Mouse (Mus musculus) 3134 (cell line): ENCODE measurements around the gene Pdcl.

Experiments used
- DNase-seq: peaks from one replicate; pipeline ENCODE4 v3.0.0-alpha.2; 2011; ENCODE audit warnings: low spot score; ENCODE audit not compliant: insufficient read length; ENCODE audit errors: extremely low read depth

Pdcl gene

DNA sequence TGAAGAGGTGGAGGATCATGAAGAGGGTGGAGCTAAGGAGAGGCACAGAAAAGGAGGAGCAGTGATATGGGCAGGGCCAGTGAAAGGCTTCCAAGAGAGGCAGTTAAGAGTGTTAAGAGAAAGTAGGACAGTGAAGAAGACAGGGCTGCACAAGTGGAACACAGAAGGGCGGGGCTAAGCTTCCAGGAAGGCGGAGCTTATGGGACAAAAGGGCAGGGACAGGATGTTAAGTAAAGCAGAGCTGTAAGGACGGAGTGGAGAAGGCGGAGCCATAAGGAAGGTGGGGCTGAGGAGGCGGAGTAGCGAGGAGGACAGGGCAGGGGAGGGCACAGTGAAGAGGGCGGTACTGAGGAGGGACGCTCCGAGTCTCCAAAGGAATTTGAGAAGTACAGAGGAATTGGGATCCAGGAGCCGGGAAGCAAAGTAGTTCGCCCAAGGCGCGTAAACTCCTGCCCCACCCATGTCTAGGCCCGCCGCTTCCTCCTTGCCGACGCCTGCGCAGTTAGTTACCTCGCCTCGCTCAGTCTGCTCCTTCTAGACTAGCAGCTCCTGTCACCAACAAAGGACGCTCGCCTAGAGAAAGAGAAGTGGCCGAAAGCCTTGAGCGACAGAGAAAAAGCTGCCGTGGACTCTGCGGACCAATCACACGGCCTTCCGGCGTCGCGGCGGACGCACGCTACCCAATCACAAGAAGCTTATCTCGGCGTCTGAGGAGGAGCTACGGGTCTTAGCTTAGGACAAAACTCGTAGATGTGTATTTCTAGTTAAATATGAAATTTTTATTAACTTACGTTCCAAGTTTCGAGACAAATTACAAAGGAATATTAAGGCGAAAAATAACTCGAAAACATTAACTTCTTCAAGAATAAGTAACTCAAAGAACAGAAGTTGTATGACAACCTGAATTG is at the start of gene Pdcl:
Gene Pdcl, minus strand, starts transcription at position 700 of the 908 bp plus-strand sequence.
- DNase-seq = peak; percentile 95

DNA sequence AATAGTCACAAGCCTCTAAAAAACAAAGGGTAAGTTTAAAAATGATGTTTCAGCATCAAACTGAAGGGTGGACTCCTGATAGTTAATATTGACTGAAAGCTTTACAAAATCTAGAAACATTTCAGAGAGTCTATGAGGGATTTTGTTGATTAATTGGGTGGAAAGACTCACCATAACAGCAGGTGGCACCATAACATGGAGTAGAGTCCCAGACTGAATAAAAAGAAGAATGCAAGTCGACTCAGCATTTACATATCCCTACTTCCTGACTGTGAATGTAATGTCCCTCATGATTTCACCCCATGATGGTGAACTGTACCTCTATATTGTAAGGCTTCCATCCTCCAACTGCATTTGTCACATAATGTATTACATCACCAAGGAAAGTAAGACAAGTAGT is 36.4 kb upstream of the Pdcl start:
- no peak for DNase-seq

DNA sequence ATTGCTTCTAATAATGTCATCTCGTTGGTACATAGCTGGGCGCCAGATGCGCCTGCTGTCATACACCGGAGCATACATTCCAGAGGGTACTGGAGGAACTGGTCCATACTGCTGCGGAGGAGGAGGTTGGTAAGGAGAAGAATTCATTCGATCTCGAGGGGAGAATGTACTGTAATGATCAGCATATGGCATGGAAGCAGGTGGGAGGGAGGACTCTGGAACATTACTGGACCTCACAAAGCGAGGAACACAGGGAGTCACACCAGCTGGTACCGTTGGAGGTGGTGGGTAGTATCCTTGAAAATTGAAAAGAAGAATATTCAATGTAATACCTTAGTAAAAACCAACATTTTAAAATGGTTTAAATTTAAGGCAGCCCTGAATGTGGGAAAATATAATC is 23.8 kb upstream of the Pdcl start:
- no peak for DNase-seq

DNA sequence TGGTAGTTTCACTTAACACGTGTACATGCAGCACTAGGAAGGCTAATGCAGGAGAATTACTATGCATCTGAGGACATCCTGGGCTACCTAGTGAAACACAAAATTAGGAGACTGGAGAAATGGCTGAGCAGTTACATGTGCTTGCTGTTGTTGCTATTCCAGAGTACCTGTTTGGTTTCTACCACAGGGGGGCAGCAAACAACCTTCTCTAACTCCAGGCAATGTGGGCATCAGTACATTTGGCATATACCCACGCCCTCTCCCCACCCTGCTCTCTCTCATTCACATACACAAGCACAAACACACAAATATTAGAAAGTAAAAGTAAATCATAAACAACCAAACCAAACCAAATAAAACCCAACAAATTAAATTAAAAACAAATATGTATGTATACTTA is 21.1 kb upstream of the Pdcl start:
- peak; percentile 21 for DNase-seq

DNA sequence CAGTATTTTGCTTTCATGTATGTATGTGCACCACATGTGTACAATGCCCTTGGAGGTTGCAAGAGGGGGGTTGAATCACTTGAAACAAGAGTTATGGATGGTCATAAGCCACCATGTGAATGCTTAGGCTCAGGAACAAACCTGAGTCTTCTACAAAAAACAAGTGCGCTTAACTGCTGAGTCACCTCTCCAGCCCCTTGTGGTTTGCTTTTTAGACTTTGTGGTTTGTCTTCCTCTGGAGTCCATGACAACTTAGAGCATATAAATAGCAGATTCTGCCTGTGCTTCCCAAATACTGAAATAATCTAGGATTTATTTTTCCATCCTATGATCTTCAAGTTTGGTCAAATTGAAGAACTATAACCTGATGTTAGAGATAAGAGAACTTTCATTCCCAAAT is 16.9 kb upstream of the Pdcl start:
- peak; percentile 71 for DNase-seq

DNA sequence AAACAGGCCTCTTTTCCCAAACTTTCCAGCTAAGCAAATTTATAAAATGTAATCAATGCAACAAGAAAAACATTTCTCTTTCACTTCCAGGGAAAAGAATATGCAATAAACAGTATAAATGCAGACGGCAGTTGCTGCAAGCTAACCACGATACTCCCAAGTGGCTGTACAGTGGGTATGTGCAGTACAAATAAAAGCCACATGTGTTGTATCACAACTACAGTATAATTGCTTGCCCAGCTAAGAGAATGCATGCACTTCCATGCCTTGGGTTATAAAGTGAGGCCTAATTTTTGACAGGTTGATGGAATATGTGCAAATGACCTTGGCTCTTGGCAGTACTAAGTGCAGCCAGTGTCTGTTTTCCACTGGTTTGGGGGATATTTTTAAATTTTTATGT is 11.5 kb upstream of the Pdcl start:
- no peak for DNase-seq

DNA sequence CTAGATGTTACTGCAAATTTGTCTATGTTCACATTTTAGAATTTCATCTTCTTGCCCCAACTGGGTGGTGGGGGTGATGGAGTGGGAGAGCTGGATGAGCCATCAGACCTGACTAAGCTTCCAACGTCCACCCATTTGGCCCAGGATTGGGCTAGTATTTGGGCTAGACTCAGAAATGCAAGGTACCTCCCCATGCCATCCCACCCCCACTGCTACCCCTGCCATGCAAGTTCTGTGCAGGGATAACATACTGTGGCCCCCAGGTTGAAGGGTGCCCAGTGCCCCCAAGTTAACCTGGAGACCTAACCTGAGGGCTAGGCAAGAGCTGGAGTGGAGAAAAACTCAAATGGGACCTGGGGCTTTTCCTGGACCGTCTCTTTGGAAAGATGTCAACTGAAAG is 776 bp upstream of the Pdcl start:
- DNase-seq = no peak

DNA sequence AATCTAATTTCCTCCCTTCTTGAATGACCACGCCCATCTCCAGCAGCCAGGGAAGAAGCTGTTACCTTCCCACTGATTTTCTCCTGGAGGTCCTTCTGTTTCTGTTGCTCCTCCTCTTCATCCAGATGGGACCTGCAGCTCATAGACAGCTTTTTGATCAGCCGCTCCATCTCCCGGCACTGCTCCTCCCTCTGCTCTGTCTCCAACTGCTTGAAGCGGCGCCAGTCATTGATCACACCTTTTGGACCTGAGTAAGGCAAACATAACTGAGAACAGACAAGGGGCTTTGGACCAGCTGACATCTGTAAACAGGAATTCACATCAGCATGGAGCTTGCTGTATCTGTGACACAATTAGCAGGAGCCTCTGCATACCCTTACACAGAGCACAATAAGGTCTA is 3.6 kb downstream of the Pdcl start:
- no peak for DNase-seq

DNA sequence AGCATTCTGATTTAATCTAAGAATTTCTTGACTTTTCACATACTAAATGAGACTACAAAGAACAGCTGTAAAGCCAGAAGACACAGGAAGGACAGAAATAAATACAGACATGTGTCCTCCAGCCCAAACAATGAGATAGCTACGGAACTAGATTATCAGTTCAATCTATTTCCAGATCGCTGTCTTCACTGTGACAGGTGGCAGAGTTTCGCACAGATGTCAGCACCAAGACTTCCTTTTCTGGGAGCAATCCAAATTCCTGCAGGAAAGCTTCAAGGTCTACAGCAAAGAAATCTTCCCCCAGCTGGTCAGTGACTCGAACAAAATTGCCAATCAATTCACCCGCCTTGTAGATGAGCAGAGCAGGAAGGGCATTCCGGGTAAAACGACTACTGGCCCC is 7.5 kb downstream of the Pdcl start:
- no peak for DNase-seq

DNA sequence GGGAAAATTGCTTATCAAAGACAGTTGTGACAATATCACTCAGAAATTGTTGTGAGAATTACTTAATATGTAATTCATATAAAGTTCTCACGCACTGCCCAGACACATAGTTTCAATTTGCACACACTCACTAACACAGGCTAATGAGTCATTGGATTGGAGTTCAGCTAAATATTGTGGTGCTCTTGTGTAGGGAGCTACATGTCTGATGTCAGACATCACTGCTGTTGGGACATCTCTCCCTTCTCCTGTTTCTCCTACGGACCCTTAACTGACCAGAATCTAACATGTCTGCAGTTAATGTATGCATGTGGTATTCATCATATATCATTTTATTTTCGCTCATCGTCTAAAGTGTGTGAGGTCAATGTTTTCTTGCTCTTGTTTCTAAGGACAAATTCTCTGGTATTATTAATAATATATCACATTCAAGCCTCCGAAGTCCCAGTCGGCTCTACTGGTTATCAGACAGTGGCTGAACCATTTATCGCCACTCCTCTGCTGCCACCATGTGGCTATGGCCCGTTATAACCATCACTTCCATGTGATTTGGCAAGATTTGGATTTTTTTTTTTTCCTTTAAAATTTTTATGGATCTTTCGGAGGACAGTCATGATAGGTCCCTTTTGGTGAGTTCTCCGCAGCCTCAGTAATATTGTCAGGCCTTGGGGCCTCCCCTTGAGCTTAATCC is 20.5 kb downstream of the Pdcl start:
- DNase-seq = peak; percentile 18

DNA sequence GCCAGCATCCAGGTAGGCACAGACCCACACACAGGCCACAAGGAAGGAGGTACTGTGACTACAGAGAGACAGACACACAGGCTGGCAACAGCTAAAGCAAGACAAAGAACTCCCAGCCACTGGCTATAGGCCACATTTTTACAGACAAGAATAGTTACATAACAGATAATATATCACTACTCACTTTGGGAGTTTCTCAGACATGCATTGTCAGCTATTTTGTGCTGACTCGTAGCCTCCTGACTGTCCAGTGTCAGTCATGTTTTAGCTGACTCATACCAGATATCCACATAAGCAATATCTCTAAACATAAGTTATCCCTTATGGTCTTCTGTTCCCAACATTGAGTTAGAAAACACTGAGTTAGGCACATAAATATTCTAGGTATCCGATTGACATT is 25.8 kb downstream of the Pdcl start:
- DNase-seq = no peak

DNA sequence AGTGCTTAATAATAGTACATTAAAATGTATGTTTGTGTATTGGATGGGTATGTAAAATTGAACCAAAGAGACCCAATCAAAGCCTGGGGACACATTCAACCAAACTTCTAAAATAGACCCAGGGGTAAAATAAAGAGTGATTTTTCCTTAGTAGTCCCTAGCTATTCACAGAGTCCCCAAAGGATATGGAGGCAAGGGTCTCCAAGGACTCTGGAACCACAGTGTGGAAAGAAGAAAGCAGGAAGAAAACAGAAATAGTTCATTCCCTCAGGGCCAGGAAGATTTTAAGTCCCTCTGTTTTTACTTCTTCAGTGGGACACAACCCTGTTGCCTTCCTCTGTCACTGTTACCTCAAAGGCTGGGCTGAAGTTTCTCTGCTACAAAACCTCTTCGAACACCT is 32.9 kb downstream of the Pdcl start, which contains the start of gene Olfr368:
Gene Olfr368, plus strand, starts transcription at position 301 of the 400 bp plus-strand sequence.
- no peak for DNase-seq
